Mouse (Mus musculus): ENCODE results near the gene Tcf23.

The Tcf23 gene

DNA sequence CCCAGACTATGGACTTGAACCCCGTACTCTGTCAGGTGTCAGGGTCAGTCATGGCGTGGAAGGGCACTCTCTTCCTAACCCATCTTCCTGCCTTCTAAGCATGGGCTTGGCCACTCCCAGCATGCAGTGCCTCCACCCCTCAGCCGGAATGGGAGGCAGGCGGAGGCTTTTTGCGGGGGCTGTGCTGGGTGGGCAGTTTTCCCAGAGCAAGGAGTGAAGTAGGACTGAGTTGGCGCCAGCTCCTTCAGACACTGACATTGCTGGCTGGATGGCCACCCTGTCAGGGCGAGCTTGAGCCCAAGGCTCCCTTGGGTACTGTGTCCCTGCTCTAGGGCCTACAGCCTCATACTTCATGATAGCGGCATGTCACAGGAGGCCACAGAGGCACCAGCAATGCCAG, at the start of gene Tcf23:
Tcf23 (plus strand) TSS at position 247 of the 400 bp plus-strand sequence.
- no peak for DNase-seq

DNA sequence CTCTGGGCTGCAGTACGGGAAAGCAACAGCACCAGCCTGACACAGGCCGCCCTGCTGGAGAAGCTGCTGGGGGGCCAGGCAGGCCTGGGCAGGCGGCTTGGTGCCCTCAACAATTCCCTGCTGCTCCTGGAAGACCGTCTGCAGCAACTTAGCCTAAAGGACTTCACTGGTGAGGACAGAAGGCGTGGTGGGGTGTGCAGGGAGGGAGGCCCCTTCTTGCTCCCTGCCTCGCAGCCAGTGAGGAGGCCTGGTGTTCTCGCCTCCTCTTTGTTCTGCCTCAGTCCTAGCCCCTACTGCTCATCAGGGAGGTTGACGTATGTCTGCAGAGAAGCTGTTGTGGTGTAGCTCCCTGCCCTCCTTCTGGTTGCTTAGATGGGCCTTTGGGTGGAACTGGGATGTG, 49.8 kb upstream of the Tcf23 start:
- DNase-seq: no peak

DNA sequence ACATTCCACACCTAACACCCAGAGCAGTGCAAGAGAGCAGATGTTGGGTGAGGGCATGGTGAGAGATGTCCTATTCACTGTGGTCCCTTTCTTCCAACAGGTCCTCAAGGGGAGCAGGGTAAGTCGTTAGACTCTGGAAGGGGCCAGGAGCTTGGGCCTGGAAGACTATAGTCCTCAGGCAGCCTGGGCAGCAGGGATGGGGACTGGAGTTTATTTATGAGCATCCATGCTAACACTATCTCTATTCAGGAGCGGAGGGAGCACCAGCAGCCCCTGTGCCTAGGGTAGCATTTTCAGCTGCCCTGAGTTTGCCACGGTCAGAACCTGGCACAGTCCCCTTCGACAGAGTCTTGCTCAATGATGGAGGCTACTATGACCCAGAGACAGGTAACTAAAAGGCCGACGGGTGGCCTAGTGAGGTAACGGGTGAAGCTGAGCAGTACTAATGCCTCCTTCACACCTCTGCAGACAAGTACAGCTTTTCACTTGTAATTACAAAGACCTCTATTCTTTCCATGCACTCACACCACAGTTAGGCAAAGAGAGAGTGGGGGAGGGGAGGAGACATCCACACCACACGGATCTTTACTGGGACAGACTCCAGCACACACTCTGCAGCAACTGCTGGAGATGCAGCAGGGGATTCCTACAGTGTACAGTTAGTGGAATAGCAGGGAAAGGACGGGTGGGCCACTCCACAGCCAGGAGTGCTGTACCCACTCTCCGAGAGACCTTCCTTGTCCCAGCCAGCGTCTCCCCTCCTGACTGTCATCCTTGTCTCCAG, 48.4 kb upstream of the Tcf23 start:
- DNase-seq: peak; percentile 68

DNA sequence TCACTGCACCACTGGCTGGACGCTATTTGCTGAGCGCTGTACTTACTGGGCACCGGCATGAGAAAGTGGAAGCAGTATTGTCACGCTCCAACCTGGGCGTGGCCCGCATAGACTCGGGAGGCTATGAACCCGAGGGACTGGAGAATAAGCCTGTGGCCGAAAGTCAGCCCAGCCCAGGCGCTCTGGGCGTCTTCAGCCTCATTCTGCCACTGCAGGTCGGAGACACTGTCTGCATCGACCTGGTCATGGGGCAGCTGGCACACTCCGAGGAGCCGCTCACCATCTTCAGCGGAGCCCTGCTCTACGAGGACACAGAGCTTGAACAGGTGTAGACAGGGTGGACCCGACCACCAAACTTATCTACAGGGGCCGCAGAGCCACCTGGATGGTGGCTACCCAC, 47.8 kb upstream of the Tcf23 start:
- DNase-seq: peak; percentile 71

DNA sequence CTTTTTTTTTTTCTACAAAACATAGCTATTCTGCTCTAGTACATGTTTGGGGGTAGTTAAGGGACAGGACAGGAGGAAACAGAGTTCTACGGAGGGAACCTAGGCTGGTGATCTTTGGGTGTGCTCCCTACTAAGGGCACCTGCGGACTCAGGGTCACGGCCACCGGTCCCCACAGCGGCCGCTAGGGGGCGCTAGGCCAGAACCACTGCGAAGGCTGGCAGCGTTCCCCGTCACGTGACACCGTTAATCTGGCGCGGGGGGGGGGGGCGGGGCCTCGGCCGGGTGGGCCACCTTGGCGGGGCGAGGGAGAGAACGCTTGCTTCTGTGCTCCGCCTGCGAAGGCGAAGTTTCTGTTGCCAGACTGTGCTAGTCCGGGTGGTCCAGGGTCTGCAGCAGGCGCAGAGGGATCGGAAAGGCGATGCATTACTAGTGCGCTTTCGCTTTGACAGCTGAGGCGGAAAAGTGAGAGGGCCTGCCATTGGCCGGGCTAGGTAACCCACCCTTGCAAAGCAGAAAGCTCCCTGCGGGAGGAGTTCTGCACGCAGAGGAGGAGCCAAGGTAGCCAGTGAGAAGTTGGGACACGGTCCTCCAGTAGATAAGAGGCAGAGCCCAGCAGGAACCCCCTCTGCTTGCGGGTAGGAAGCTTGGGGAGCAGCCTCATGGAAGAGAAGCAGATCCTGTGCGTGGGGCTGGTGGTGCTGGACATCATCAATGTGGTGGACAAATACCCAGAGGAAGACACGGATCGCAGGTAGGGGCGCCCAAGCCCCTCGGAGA, 47.0 kb upstream of the Tcf23 start, which contains the start of gene Khk:
Khk (plus strand) TSS at position 176 of the 778 bp plus-strand sequence.
- DNase-seq: peak; percentile 90

DNA sequence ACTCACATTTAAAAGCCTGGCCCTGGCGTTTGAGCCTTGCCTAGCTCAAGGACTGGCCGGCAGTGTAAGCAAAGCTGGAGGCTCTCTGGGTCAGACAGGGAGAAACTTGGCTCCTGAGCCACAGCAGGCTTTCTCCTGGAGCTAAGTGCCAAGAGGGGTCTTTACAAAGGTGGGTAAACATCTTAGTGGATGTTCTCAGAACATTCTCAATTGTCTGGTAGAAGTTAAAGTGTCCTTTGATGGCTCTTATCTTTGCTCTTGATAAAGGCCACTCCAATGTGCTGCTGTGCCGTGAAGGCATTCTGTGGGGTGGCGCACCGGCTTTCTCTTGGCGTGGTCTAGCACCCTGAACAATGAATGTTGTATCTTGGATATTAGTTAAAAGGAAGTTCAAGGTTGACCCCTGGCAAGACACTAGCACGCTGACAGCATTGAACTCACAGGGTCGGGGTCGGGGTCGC, 45.9 kb upstream of the Tcf23 start:
- DNase-seq: no peak

DNA sequence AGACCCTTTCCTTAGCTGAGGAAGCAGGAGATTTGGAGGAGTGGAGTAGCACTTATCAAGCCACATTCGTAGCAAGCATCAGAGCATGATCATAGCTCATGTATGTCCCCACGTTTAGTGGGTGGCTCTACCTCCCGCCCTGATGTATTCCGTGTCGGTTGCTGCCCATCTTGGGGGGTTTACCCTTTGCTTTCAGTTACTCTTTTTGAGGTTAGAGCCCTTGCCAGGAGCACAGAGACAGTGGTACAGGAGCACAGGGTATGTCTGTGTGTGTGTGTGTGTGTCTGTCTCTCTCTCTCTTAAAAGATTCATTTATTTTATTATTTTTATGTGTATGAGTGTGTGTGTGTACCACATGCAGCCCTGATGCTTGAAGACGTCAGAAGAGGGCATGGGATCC, 45.3 kb upstream of the Tcf23 start:
- no peak for DNase-seq

DNA sequence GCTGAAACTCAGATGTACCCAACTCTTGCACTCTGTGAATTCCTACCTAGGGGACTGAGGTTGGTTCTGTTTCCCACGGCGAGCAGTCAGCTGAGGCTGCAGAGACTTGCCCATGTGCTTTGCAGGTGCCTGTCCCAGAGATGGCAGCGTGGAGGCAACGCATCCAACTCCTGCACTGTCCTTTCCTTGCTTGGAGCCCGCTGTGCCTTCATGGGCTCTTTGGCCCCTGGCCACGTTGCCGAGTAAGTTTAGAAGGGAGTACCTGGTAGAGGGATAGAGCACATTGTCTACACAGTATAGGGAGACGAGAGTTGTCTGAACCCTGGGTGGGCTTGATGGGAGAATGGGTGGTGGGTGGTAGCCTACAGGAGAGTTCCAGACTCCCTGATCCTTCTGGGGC, 43.8 kb upstream of the Tcf23 start:
- DNase-seq: peak; percentile 35

DNA sequence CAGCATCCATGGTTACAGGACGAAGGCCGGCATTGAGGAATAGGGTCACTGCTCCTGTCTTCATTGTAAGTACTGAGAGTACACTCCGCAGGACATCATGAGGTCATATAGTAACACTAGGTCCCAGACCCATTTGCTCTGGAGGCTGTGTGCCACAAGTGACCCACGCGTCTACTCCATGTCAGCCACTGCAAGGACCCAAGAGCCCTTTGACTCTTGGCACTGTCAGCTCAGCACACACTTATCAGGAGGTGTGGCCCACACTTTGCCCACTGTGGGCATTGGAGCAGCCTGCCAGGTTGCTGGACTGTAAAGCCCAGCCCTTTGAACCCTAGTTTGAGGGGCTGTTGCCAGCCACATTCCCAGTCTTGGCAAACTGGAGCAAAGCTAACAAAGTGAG, 43.2 kb upstream of the Tcf23 start:
- DNase-seq: peak; percentile 28

DNA sequence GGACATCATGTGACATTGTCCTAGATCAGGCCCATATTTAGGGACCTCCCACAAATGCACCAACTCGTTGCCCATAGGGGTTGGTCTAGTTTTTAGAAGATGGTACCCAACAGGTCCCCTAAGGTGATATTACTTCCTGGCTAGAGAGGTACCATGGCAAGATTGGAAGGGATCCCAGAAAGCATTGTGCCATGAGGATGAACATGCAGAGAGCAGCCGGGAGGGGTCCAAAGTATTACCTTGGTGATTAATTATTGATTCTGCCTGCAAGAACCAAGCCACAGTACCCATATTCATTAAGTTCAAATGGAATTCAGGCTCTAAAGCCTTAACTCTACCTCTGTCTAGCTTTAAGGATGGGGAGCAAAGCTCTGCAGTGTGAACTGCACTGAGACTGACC, 42.4 kb upstream of the Tcf23 start:
- no peak for DNase-seq

DNA sequence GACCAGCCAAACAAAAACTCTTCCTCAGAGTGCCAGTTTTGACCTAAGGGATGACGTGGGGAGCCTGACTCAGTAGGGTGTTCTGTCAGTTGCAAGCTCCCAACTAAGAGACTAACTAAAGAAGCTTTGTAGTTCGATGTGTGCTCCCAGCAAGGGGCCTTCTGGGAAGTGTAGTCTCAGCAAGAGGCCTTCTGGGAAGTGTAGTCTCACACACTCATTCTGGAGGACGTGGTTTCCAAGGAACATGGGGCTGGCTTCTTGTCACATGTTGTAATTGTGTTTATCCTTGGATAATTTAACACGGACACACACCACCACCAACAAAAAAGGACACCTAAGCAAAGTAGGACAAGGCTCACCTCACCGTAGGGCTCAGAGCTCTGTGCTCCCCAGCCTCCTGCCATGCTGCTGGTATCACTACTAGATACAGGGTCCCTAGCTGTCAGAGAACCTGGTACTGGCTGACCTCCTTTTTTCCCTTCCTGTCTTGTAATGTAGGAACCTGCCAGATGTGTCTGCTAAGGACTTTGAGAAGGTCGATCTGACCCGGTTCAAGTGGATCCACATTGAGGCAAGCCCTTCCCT, 40.4 kb upstream of the Tcf23 start:
- DNase-seq: peak; percentile 50

DNA sequence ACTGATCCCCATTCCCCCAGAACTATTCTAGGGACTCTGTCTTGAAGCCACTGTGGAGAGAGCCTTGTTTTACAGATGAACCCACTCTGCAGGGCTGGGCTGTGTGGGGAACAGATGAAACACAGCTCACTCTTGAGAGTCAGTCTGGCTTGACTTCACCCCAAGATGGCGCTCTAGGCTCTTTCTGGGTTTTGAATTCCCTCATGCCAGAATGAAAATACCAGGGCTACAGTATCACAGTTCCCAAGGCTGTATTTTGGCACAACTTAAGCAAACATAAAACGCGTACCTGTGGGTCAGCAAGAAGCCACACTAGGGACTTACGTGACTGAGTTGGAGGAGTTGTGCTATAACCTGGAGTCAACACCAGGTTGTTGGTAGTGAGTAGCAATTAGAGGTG, 38.3 kb upstream of the Tcf23 start:
- DNase-seq: peak; percentile 70

DNA sequence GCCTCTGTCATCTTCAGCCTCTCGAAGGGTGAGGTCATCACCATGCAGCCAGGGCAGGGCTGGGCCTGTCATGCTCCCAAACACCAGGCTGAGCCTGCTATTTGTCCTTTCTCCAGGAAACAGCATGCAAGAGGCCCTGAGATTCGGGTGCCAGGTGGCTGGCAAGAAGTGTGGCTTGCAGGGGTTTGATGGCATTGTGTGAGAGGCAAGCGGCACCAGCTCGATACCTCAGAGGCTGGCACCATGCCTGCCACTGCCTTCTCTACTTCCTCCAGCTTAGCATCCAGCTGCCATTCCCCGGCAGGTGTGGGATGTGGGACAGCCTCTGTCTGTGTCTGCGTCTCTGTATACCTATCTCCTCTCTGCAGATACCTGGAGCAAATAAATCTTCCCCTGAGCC, 37.6 kb upstream of the Tcf23 start:
- peak; percentile 49 for DNase-seq

DNA sequence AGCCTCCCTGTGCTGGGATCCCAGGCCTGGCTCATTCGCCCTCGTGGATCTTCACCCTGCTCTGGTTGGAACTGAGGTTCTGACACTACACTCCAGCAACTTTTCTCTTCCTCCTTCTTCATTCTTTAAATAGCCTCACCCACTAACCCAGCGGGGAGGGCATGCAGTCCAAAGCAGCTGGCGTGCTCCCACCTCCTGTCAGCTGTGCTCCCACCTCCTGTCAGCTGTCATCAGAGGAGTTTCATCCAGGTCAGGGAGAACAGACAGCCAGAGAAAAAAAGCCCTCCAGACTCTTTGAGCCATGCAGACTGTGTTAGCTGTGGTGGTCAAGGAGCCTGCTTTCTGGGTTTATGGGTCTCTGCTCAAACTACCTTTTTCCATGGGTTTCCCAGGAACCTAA, 37.1 kb upstream of the Tcf23 start:
- no peak for DNase-seq

DNA sequence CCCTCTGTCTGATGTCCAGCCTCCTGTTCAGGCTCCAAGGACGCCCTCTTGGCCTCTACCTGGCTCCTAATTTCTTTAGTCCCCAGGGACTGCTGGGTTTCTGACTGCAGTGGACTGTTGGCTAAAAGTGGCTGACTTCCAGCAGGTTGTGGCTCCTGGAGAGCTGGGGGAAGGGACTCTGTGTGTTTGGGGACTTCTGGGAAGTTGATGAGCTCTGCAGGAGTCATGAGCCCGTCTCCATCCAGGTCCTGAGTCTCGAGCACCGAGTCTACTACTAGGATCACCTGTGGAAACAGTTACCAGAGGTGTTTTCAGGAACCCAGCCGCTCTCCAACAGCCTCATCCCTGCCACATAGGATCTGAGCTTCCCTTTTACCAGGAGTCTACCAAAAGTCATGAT, 34.8 kb upstream of the Tcf23 start:
- DNase-seq: no peak

DNA sequence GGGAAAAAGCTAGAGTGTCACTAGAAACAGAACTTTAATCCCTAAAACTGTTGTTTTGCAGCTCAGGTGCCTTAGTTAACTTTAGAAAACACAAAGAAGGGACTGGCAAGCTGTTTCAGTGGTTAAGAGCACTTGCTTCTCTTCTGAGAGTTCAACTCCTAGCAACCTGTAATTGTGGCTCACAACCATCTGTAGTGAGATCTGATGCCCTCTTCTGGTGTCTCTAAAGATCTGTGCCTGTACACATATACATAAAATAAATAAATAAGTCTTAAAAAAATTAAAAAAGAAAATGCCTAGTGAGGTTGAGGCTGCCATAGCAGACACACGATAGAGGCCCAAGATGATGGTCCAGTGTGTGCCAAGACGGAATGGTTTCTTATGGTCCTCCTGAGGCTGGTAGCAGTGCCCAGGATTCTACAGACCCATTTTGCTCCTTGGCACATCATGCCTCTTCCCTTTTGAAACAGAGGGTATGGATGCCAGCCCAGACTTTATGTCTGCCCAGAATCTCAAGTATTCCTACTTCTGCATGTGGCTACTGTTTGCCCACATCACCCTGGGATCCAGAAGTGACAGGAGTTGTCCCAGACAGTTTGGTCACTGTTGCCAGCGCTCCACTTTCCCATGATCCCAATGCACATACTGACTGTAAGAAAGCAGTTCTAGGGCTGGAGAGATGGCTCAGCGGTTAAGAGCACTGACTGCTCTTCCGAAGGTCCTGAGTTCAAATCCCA, 33.6 kb upstream of the Tcf23 start:
- DNase-seq: no peak

DNA sequence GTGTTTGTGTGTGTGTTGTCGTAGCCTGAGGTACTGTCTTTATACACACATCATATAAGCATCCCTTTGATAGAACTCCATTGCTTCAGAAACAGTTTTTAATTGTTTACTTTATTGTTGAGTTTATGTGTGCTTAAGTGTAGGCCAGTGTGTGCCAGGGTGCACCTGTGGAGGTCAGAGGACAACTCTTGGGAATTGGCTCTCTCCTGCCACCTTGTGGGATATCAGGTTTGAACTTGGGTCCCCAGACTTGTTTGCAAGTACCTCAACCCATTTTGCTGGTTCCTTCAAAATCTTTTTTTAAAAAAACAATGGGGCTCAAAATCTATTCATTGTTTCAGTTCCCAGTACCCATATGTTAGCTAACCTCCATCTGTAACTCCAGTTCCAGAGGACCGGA, 25.5 kb upstream of the Tcf23 start:
- DNase-seq: no peak

DNA sequence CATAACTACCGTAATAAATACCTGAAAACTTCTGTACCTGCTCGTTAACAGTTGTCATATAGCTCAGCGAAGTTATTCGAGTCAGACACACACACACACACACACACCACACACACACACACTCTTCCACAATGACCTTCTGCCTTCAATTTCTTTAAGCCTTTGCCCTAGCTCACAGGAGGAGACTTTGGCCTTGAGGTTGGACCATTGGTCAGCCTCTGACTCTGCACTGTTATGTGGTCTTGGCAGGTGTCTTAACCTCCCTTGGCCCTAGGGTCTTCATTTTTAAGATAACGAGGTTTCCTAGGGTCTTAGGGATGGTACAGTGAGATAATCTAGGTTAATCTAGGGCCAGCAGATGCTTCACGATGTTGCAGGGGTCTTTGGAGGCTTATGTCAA, 24.1 kb upstream of the Tcf23 start:
- no peak for DNase-seq

DNA sequence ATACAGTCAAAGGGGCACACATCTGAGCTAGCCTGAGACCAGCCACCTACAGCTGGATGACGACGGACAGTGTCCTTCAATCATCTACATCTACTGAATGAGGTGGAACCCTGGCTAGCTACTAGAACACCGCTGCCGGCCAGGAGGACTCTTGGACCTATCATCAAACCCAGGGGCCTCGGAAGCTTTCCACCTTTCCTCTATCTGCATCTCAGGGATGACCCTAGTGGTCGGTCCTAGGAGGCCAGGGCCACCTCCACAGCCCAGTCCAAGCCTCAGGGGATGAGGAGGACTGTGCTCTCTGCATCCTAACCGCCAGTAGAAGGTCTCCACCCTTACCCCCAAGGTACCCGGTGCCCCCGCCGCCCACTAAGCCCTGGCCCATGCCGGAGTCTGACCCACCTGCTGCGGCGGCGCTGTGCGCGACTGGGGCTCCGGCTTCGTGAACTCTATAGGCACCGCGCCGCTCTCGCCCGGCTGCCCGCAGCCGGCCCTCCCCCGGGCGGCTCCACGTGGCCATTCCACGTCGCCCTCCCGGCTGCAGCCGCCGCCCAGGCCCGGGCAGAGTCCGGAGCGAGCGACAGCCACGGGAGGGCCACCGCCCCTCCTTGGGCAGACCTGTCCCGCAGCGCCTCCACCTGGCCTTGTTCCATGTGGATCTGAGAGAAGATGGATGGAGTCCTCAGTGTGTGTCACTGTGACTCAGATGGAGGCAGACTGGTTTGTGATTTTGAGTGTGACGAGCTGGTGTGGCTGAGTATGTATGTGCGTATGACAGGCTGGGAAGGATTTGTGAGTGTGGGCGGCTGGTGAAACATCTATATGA, 23.3 kb upstream of the Tcf23 start, which contains the start of gene Cgref1:
Cgref1 (minus strand) TSS at position 636 of the 826 bp plus-strand sequence.
- peak; percentile 81 for DNase-seq

DNA sequence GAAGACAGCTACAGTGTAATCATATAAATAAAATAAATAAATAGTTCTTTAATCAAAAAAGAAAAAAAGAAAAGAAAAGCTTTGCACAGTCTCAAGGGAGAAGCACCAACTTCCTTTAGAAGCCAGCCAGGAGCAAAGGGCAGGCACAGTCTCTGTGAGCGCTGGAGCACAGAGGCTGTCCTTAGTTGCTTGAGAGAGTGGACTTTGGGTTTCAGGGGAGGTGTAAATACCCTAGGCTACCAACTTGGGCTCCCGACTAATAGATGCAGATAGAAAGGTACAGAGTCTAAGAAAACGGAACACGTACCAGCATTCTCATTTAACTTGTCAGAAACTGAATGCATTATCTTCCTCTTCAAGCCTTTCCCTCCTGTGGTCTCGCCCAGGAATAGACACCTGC, 19.8 kb upstream of the Tcf23 start:
- no peak for DNase-seq

DNA sequence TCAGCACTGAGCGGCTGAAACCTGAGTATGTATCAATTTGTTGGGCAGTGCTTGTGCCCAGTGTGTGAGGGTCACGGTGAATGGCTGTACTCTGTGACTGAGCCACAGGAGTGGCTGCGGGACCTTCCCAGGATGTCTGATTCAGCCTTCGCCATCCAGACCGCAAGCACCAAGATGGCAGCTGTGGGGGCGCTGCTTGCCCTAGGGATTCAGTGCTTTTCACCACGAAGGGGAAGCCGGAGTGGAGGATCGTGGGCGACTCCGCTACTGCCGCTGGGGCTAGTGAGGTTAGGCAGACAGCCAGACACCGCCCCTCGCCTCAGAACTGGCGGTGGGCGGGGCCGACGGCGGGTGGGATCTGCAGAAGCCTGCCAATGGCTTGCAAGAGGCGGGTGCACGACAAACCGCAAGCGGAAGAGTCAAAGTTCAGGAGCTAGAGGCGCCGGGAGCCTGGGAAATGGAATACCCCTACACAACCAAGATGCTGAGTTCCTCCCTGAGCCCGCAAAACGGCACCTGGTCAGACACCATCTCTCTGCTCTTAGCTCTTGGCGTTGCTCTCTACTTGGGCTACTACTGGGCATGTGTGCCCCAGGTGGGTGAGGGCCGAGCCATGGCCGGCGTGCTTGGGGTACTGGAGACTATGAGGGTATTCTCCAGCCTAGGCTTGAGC, 18.7 kb upstream of the Tcf23 start:
- DNase-seq: peak; percentile 88

DNA sequence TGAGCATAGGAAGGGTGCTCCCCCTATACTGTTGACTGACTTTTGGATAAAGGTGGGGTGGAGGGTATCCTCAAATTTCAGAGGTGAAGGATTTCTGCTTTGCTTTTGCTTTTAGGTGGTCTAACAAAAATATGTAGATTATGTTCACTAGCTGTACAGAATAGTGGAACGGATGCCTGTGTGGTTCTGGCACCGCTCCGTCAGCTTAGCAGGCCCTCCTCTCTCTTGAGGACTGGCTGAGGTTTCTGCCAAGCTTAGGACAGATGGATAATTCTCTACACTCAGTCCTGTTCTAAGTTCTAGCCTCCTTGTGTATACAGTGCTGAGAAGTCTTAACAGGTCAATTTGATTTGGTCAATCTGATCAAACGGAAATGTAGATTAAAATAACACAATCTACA, 18.0 kb upstream of the Tcf23 start:
- DNase-seq: peak; percentile 58
